Mouse (Mus musculus) MEL (cell line): ENCODE measurements around the gene Rdh5. TPM values are rescaled to one million over a fixed set of nuclear protein-coding genes. Genes with fewer than 3 reads are reported as not detected.

Source experiments
- DNase-seq: peaks from one replicate; pipeline ENCODE4 v3.0.0; 2011; ENCODE audit warnings: low read depth, low spot score
- H3K27ac ChIP-seq: 2 replicates; pipeline ENCODE4 v1.5.1; 2012; ENCODE audit warnings: low read depth, mild to moderate bottlenecking, control low read depth, low read length, moderate library complexity; ENCODE audit not compliant: control insufficient read depth
- H3K27me3 ChIP-seq, 2 experiments: fragments of 150-350 bp in 1 of 2; sonication (generic) in 1 of 2; 2 replicates each; pipeline ENCODE4 v1.6.1; 2012; ENCODE audit warnings: low read length in 2 of 2, mild to moderate bottlenecking in 2 of 2, improper control_type of control experiment in 1 of 2, moderate library complexity in 1 of 2; ENCODE audit not compliant: insufficient read depth in 2 of 2, control insufficient read depth in 1 of 2
- H3K36me3 ChIP-seq, 2 experiments: 2 replicates each; pipeline ENCODE4 v1.6.1; 2012 to 2014; ENCODE audit warnings: low read length in 2 of 2, improper control_type of control experiment in 1 of 2, inconsistent platforms in 1 of 2, mild to moderate bottlenecking in 1 of 2; ENCODE audit not compliant: insufficient read depth in 2 of 2, control insufficient read depth in 1 of 2
- H3K4me1 ChIP-seq, 2 experiments: fragments of 150-350 bp in 1 of 2; sonication (generic) in 1 of 2; 2 replicates each; pipeline ENCODE4 v1.6.1; 2012; ENCODE audit warnings: low read length in 2 of 2, improper control_type of control experiment in 1 of 2, mild to moderate bottlenecking in 1 of 2; ENCODE audit not compliant: insufficient read depth in 2 of 2, control insufficient read depth in 1 of 2
- H3K4me3 ChIP-seq, 2 experiments: fragments of 150-350 bp in 1 of 2; sonication (generic) in 1 of 2; 2 replicates each; pipeline ENCODE4 v1.5.1; 2012; ENCODE audit warnings: low read depth in 2 of 2, low read length in 2 of 2, mild to moderate bottlenecking in 2 of 2, moderate library complexity in 2 of 2, control low read depth in 1 of 2, improper control_type of control experiment in 1 of 2; ENCODE audit not compliant: control insufficient read depth in 1 of 2, insufficient read depth in 1 of 2
- H3K79me2 ChIP-seq: 2 replicates; pipeline ENCODE4 v1.6.1; 2012; ENCODE audit warnings: mild to moderate bottlenecking, low read length, moderate library complexity; ENCODE audit not compliant: control insufficient read depth, poor library complexity, insufficient read depth
- H3K9ac ChIP-seq: 2 replicates; pipeline ENCODE4 v1.6.1; 2012; ENCODE audit warnings: low read depth, mild to moderate bottlenecking, control low read depth, low read length, moderate library complexity; ENCODE audit not compliant: control insufficient read depth, poor library complexity, severe bottlenecking
- H3K9me3 ChIP-seq: fragments of 150-350 bp; sonication (generic); replicated peaks from 2 replicates; pipeline ENCODE4 v1.6.1; 2012; ENCODE audit warnings: mild to moderate bottlenecking, low read length, improper control_type of control experiment, moderate library complexity; ENCODE audit not compliant: insufficient read depth
- CHD1 ChIP-seq: IDR thresholded peaks from 2 replicates; pipeline ENCODE4 v1.6.1; 2012; ENCODE audit warnings: low read depth, mild to moderate bottlenecking, inconsistent platforms, low read length, improper control_type of control experiment
- CTCF ChIP-seq, 3 experiments: IDR thresholded peaks in 2 of 3; conservative IDR thresholded peaks in 1 of 3; 2 replicates each; pipeline ENCODE4 v1.5.1; 2011 to 2012; ENCODE audit warnings: low read length in 3 of 3, low read depth in 2 of 3, mild to moderate bottlenecking in 2 of 3, improper control_type of control experiment in 1 of 3, inconsistent platforms in 1 of 3, mixed read lengths in 1 of 3, moderate library complexity in 1 of 3; ENCODE audit not compliant: control insufficient read depth in 1 of 3, insufficient read depth in 1 of 3, poor library complexity in 1 of 3, severe bottlenecking in 1 of 3
- E2F4 ChIP-seq: IDR thresholded peaks from 2 replicates; pipeline ENCODE4 v1.6.1; 2011; ENCODE audit warnings: low read depth, low read length, improper control_type of control experiment, borderline replicate concordance
- ELF1 ChIP-seq: IDR thresholded peaks from 2 replicates; pipeline ENCODE4 v1.6.1; 2014; ENCODE audit warnings: low read depth, mild to moderate bottlenecking, inconsistent platforms, low read length, improper control_type of control experiment, moderate library complexity
- ETS1 ChIP-seq: IDR thresholded peaks from 2 replicates; pipeline ENCODE4 v1.6.1; 2012; ENCODE audit warnings: low read depth, mild to moderate bottlenecking, inconsistent platforms, low read length, improper control_type of control experiment, moderate library complexity
- GABPA ChIP-seq: IDR thresholded peaks from 2 replicates; pipeline ENCODE4 v1.6.1; 2012; ENCODE audit warnings: low read depth, mild to moderate bottlenecking, inconsistent platforms, low read length, improper control_type of control experiment, moderate library complexity
- HCFC1 ChIP-seq: IDR thresholded peaks from 2 replicates; pipeline ENCODE4 v1.6.1; 2012; ENCODE audit warnings: low read depth, mild to moderate bottlenecking, inconsistent platforms, low read length, improper control_type of control experiment, moderate library complexity
- JUND ChIP-seq: IDR thresholded peaks from 2 replicates; pipeline ENCODE4 v1.6.1; 2011; ENCODE audit warnings: low read depth, mild to moderate bottlenecking, improper control_type of control experiment, low read length
- MAFK ChIP-seq: IDR thresholded peaks from 2 replicates; pipeline ENCODE4 v1.6.1; 2011; ENCODE audit warnings: low read depth, mild to moderate bottlenecking, low read length, improper control_type of control experiment, borderline replicate concordance
- MAX ChIP-seq: IDR thresholded peaks from 2 replicates; pipeline ENCODE4 v1.6.1; 2011; ENCODE audit warnings: low read length, improper control_type of control experiment
- MXI1 ChIP-seq: IDR thresholded peaks from 2 replicates; pipeline ENCODE4 v1.6.1; 2011; ENCODE audit warnings: mild to moderate bottlenecking, low read depth, low read length, improper control_type of control experiment
- MYB ChIP-seq: IDR thresholded peaks from 2 replicates; pipeline ENCODE4 v1.6.1; 2011; ENCODE audit warnings: mild to moderate bottlenecking, low read depth, low read length, improper control_type of control experiment
- MYC ChIP-seq: IDR thresholded peaks from 2 replicates; pipeline ENCODE4 v1.6.1; 2011; ENCODE audit warnings: low read depth, mild to moderate bottlenecking, low read length, improper control_type of control experiment, moderate library complexity
- NELFE ChIP-seq: IDR thresholded peaks from 2 replicates; pipeline ENCODE4 v1.6.1; 2011; ENCODE audit warnings: low read depth, low read length, improper control_type of control experiment
- POLR2AphosphoS5 ChIP-seq: IDR thresholded peaks from 2 replicates; pipeline ENCODE4 v1.6.1; 2012; ENCODE audit warnings: low read depth, borderline replicate concordance, mild to moderate bottlenecking, inconsistent platforms, low read length, moderate library complexity, mixed read lengths
- RCOR1 ChIP-seq: IDR thresholded peaks from 2 replicates; pipeline ENCODE4 v1.6.1; 2012; ENCODE audit warnings: low read depth, mild to moderate bottlenecking, inconsistent platforms, low read length, improper control_type of control experiment
- SMC3 ChIP-seq: IDR thresholded peaks from 2 replicates; pipeline ENCODE4 v1.6.1; 2011; ENCODE audit warnings: low read depth, low read length, improper control_type of control experiment
- TBP ChIP-seq: IDR thresholded peaks from 2 replicates; pipeline ENCODE4 v1.8.0; 2011; ENCODE audit warnings: low read depth, low read length, improper control_type of control experiment
- UBTF ChIP-seq: IDR thresholded peaks from 2 replicates; pipeline ENCODE4 v1.6.1; 2012; ENCODE audit warnings: low read depth, mild to moderate bottlenecking, inconsistent platforms, low read length, improper control_type of control experiment, moderate library complexity, borderline replicate concordance; ENCODE audit not compliant: insufficient read depth
- ZC3H11A ChIP-seq: IDR thresholded peaks from 2 replicates; pipeline ENCODE4 v1.6.1; 2012; ENCODE audit warnings: low read depth, mild to moderate bottlenecking, inconsistent platforms, low read length, improper control_type of control experiment
- ZKSCAN1 ChIP-seq: IDR thresholded peaks from 2 replicates; pipeline ENCODE4 v1.6.1; 2012; ENCODE audit warnings: low read depth, mild to moderate bottlenecking, inconsistent platforms, low read length, improper control_type of control experiment, moderate library complexity
- ZMIZ1 ChIP-seq: IDR thresholded peaks from 2 replicates; pipeline ENCODE4 v1.6.1; 2012; ENCODE audit warnings: low read depth, mild to moderate bottlenecking, inconsistent platforms, low read length, improper control_type of control experiment, moderate library complexity
- polyA plus RNA-seq, 2 experiments: library from polyadenylated mRNA; stranded (reverse) in 1 of 2; unstranded in 1 of 2; fragments of >175 nt in 1 of 2; fragments of >200 nt in 1 of 2; gene quantifications; 2 replicates each; pipeline versions ENCODE4 v1.2.1 to v1.2.4; 2012; ENCODE audit warnings: low replicate concordance in 2 of 2, low read depth in 1 of 2; ENCODE audit not compliant: insufficient read length in 2 of 2, insufficient read depth in 1 of 2, missing spikeins in 1 of 2
- total RNA-seq: library from RNA; depleted of rRNA; stranded (reverse); fragments of 300-350 nt; gene quantifications from 2 replicates; pipeline ENCODE4 v1.2.3, GENCODE M21; 2012

The Rdh5 gene
- total and polyA plus RNA-seq, 3 experiments: 1.2 to 4.2 TPM; not detected in 1

DNA sequence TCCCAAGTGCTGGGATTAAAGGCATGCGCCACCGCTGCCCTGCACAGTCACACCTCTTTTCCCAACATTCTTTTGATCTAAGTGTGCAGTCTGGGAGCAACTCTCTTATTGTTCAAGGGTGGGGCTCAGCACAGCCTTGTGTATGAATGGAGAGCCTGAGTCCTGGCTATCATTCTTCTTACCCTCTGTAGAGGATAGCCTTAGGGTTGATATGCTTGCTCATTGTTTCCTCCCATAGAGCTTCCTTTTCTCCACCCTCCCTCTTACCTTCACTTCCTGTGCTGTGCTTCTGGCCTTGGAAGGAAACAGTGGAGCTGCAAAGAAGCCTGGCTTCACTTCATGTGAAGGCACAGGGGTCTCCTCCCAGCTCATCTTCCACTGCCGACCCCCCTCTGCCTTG lies 22.0 kb downstream of the Rdh5 start, which contains the start of gene Cd63:
Gene Cd63, plus strand, starts transcription at position 292 of the 400 bp plus-strand sequence.
- H3K27ac ChIP-seq: no peak within 1 kb of the TSS
- no peaks in the 10 kb centered on the region for H3K27me3 ChIP-seq
- peaks cover 14 to 19% of the 10 kb centered on the region in 2 experiments for H3K4me1 ChIP-seq
- H3K9ac ChIP-seq: no peak within 1 kb of the TSS
- H3K79me2 ChIP-seq: no peaks in the 10 kb centered on the region
- no peaks in the 10 kb centered on the region for H3K9me3 ChIP-seq
- H3K4me3 ChIP-seq: no peak within 1 kb of the TSS
- DNase-seq: no peak
- peaks cover 0 to 5% of the 10 kb centered on the region in 2 experiments; a peak in 1 of 4 replicates for H3K36me3 ChIP-seq
- TF ChIP-seq NELFE (0 out of 2 replicates have a peak, but pooled peaks have one; percentile 16), TBP (no peak)
- TF ChIP-seq, all 39 proteins: peak for 1

- peaks cover 14 to 23% of the 10 kb centered on the region in 2 experiments for H3K4me1 ChIP-seq
- TF ChIP-seq MYC (no peak), CHD1 (no peak)
These were observed 22.8 kb downstream of the Rdh5 start for GRCm38 (mm10) chr10:128899759-128900490.

GRCm38 (mm10) chr10:128897501-128897900 lies 25.2 kb downstream of the Rdh5 start:
- TF ChIP-seq ETS1 (no peak), ZMIZ1 (no peak), ZKSCAN1 (no peak), HCFC1 (no peak), UBTF (no peak), NELFE (no peak), JUND (no peak), CTCF (IDR thresholded peaks at IDR 0.05 in 2 of 3, conservative IDR thresholded peaks at IDR 0.05 in 1 of 3; ENCODE audit: control insufficient read depth in 1 of 3, insufficient read depth in 1 of 3, low read depth in 2 of 3, low read length in 3 of 3, poor library complexity in 1 of 3, severe bottlenecking in 1 of 3) (no peak), POLR2AphosphoS5 (no peak), MXI1 (no peak), E2F4 (no peak), ZC3H11A (no peak), MAFK (no peak), MAX (no peak), MYB (no peak), GABPA (no peak), SMC3 (no peak), RCOR1 (no peak), ELF1 (no peak)
- 0 out of 4 replicates have a peak, but pooled peaks cover 0 to 3% of the 10 kb centered on the region in 2 experiments for H3K36me3 ChIP-seq
- DNase-seq: no peak

More at GRCm38 (mm10) chr10:128899759-128900490, 22.8 kb downstream of the Rdh5 start:
- H3K27me3 ChIP-seq: no peaks in the 10 kb centered on the region
- no peak overlapping the region for H3K4me3 ChIP-seq
- H3K79me2 ChIP-seq: no peaks in the 10 kb centered on the region
- peaks cover 0 to 7% of the 10 kb centered on the region in 2 experiments; a peak in 1 of 4 replicates for H3K36me3 ChIP-seq
- no peaks in the 10 kb centered on the region for H3K9me3 ChIP-seq
- no peak overlapping the region for H3K27ac ChIP-seq
- no peak overlapping the region for H3K9ac ChIP-seq
- DNase-seq: no peak

More at GRCm38 (mm10) chr10:128897501-128897900, 25.2 kb downstream of the Rdh5 start:
- H3K79me2 ChIP-seq: no peaks in the 10 kb centered on the region
- H3K9me3 ChIP-seq: no peaks in the 10 kb centered on the region
- no peak overlapping the region for H3K9ac ChIP-seq
- H3K4me3 ChIP-seq: no peak overlapping the region
- H3K4me1 ChIP-seq: peaks cover 4 to 16% of the 10 kb centered on the region in 2 experiments
- H3K27me3 ChIP-seq: no peaks in the 10 kb centered on the region
- H3K27ac ChIP-seq: no peak overlapping the region
